ENCODE assay signal across 8 mouse cellular contexts in the genomic region with DNA sequence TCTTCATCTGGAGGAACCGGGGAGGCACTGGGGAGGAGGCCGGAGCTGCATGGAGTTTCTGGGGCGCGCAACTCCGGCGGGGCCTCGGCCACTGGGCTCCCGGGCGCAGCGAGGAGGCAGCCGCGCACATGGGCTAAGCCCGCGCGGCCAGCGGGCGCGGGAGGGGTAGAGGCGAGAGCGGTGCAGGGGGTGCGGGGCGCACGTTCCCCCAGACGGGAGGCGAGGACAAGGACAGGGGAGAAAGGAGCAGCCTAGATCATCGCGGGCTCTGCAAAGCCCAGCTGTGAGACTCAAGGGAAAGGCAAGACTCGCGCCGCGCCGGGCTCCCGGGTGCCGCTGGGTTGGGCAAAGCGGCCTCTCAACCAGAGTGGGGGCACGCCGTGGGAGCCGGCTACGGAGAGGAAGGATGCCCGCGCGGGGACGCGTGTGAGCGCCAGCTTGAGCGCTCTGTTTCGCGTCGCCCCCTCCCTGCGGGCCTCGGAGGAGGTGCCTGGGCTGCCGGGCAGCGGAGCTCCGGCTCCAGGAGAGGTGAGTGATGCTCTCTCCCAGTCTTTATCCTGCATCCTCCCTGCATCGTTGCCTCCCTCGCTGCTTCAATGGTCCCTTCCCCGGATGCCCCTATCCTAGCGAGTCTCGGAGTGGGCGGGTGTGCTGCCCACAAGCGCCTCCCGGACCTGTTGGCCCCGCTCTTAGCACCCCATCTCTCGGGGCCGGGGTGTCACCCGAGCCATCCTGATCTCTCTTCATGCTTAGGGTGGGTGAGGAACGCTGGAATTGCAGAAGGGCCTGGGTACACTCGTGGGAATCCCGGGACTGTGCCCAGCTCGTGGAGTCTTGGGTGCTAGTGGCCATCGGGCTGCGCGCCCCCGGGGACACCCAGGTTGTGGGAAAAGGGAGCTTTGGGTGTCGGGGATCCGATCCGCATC.
DNase-seq lines count a peak whose midpoint lies in the region; ATAC-seq and TF ChIP-seq lines count a peak whose summit lies in the region.

No protein-coding gene starts in this region.

- H3K9ac ChIP-seq in heart, adult 2 months (ENCODE audit: low read depth, low read length) = no peak overlapping the region
- H3K9ac ChIP-seq in embryonic facial prominence, embryonic 14.5 days (ENCODE audit: low read depth, low read length) = peak overlapping the region; percentile 55
- H3K9ac ChIP-seq in midbrain, embryonic 14.5 days (replicated peaks; ENCODE audit: low read length) = peak overlapping the region; percentile 62

- H3K36me3 ChIP-seq in heart, embryonic 10.5 days = no peaks in the 10 kb centered on the region
- H3K36me3 ChIP-seq in heart, adult 2 months (ENCODE audit: control insufficient read depth, insufficient read depth, low read length) = no peaks in the 10 kb centered on the region
- no peaks in the 10 kb centered on the region for H3K36me3 ChIP-seq in embryonic facial prominence, embryonic 14.5 days (ENCODE audit: control insufficient read depth, insufficient read depth, low read length)
- H3K36me3 ChIP-seq in midbrain, embryonic 14.5 days (ENCODE audit: control insufficient read depth, insufficient read depth, low read length) = no peaks in the 10 kb centered on the region

- no peak for TF ChIP-seq CTCF in heart, adult 2 months (IDR thresholded peaks at IDR 0.05)
- TF ChIP-seq CTCF in layer of hippocampus, adult 2 months (conservative IDR thresholded peaks at IDR 0.05) = 0 out of 2 replicates have a peak, but pooled peaks have one; percentile 17

- WGBS in heart, embryonic 10.5 days = 1% methylated on average over 74 of the region's 77 CpGs
- WGBS in heart, adult 2 months = 1% methylated on average over 75 of the region's 77 CpGs
- WGBS in embryonic facial prominence, embryonic 14.5 days = under 1% methylated on average over 51 of the region's 77 CpGs
- under 1% methylated on average over 71 of the region's 77 CpGs for WGBS in midbrain, embryonic 14.5 days

- 0 out of 2 replicates have a peak, but pooled peaks have one; percentile 41 for ATAC-seq in embryonic facial prominence, embryonic 14.5 days (ENCODE audit: low read depth)
- peak; percentile 43; the same call in 1 of the 2 replicates for ATAC-seq in midbrain, embryonic 14.5 days (ENCODE audit: low FRiP score, low TSS enrichment)
- ATAC-seq in CD4-positive, CD25-positive, alpha-beta regulatory T cell, adult 4 months = no peak

- H3K4me2 ChIP-seq in embryonic facial prominence, embryonic 14.5 days (ENCODE audit: low read depth, low read length) = peak overlapping the region; percentile 94
- peak overlapping the region; percentile 95 for H3K4me2 ChIP-seq in midbrain, embryonic 14.5 days (ENCODE audit: low read length)

- H3K27me3 ChIP-seq in heart, embryonic 10.5 days (ENCODE audit: insufficient read depth, poor library complexity, severe bottlenecking) = peaks cover 90% of the 10 kb centered on the region
- H3K27me3 ChIP-seq in heart, adult 2 months (ENCODE audit: control insufficient read depth, insufficient read depth, low read length) = peaks cover 7% of the 10 kb centered on the region; the same call in 1 of the 2 replicates
- H3K27me3 ChIP-seq in embryonic facial prominence, embryonic 14.5 days (replicated peaks; ENCODE audit: control insufficient read depth, insufficient read depth, low read length) = peaks cover 56% of the 10 kb centered on the region
- peaks cover 17% of the 10 kb centered on the region for H3K27me3 ChIP-seq in midbrain, embryonic 14.5 days (ENCODE audit: control insufficient read depth, insufficient read depth, low read length)

- no peak for DNase-seq in heart, embryonic 10.5 days (ENCODE audit: low spot score)
- no peak for DNase-seq in heart, adult 2 months
- peak; percentile 67 for DNase-seq in adrenal gland, adult 2 months
- DNase-seq in embryonic facial prominence, embryonic 14.5 days (ENCODE audit: low spot score) = peak; percentile 10
- peak; percentile 49 to 52 for DNase-seq in layer of hippocampus, adult 2 months (ENCODE audit: low spot score in 2 of 2)
- peak; percentile 70 for DNase-seq in midbrain, embryonic 14.5 days
- DNase-seq in heart, postnatal 4 days = no peak

- intact Hi-C loops in heart, adult 2 months (cut with DNase I) = no loop called here

- no peaks in the 10 kb centered on the region for H3K79me2 ChIP-seq in heart, adult 2 months (replicated peaks; ENCODE audit: control insufficient read depth, insufficient read depth, low read length)

- peaks cover 18% of the 10 kb centered on the region for H3K4me1 ChIP-seq in heart, embryonic 10.5 days
- no peaks in the 10 kb centered on the region for H3K4me1 ChIP-seq in heart, adult 2 months (ENCODE audit: control insufficient read depth, insufficient read depth, low read length)
- 0 out of 2 replicates have a peak, but pooled peaks cover 8% of the 10 kb centered on the region for H3K4me1 ChIP-seq in embryonic facial prominence, embryonic 14.5 days (ENCODE audit: control insufficient read depth, insufficient read depth, low read length)
- no peaks in the 10 kb centered on the region for H3K4me1 ChIP-seq in midbrain, embryonic 14.5 days (ENCODE audit: control insufficient read depth, insufficient read depth, low read length)

- peak overlapping the region; percentile 58 for H3K4me3 ChIP-seq in heart, embryonic 10.5 days
- no peak overlapping the region for H3K4me3 ChIP-seq in heart, adult 2 months
- peak overlapping the region; percentile 50 for H3K4me3 ChIP-seq in embryonic facial prominence, embryonic 14.5 days (ENCODE audit: low read depth, low read length)
- peak overlapping the region; percentile 76 for H3K4me3 ChIP-seq in layer of hippocampus, adult 2 months
- H3K4me3 ChIP-seq in midbrain, embryonic 14.5 days (replicated peaks; ENCODE audit: low read depth, low read length) = peak overlapping the region; percentile 51

- no peak for TF ChIP-seq POLR2A in heart, adult 2 months (IDR thresholded peaks at IDR 0.05; ENCODE audit: insufficient read depth, low read depth, low read length)

- no peak overlapping the region for H3K27ac ChIP-seq in heart, embryonic 10.5 days
- H3K27ac ChIP-seq in heart, adult 2 months = no peak overlapping the region
- no peak overlapping the region for H3K27ac ChIP-seq in embryonic facial prominence, embryonic 14.5 days (replicated peaks; ENCODE audit: low read depth, low read length)
- peak overlapping the region; percentile 85 for H3K27ac ChIP-seq in layer of hippocampus, adult 2 months
- 0 out of 2 replicates have a peak overlapping the region, but pooled peaks have one; percentile 20 for H3K27ac ChIP-seq in midbrain, embryonic 14.5 days (replicated peaks; ENCODE audit: low read depth, low read length)

- no peaks in the 10 kb centered on the region for H3K9me3 ChIP-seq in heart, embryonic 10.5 days
- no peaks in the 10 kb centered on the region for H3K9me3 ChIP-seq in embryonic facial prominence, embryonic 14.5 days (ENCODE audit: control insufficient read depth, low read length)
- no peaks in the 10 kb centered on the region for H3K9me3 ChIP-seq in midbrain, embryonic 14.5 days (ENCODE audit: control insufficient read depth, low read length)

- TF ChIP-seq EP300 in heart, adult 2 months (IDR thresholded peaks at IDR 0.05; ENCODE audit: insufficient read depth, low read depth, low read length) = no peak

Comparison
In these comparisons a context has a peak if more than half of its experiments do, and no peak if none do; other contexts are left out.
1. DNase-seq: peak in adrenal gland, adult 2 months (single experiment), embryonic facial prominence, embryonic 14.5 days (single experiment), layer of hippocampus, adult 2 months (2 of 2) and midbrain, embryonic 14.5 days (single experiment); none in heart, embryonic 10.5 days (single experiment), heart, adult 2 months (0 of 2) and heart, postnatal 4 days (single experiment).
2. H3K27ac ChIP-seq: peak in layer of hippocampus, adult 2 months (single experiment) and midbrain, embryonic 14.5 days (single experiment); none in heart, embryonic 10.5 days (single experiment), heart, adult 2 months (single experiment) and embryonic facial prominence, embryonic 14.5 days (single experiment).